Mouse (Mus musculus): ENCODE measurements around the gene Tceal9.

DNA sequence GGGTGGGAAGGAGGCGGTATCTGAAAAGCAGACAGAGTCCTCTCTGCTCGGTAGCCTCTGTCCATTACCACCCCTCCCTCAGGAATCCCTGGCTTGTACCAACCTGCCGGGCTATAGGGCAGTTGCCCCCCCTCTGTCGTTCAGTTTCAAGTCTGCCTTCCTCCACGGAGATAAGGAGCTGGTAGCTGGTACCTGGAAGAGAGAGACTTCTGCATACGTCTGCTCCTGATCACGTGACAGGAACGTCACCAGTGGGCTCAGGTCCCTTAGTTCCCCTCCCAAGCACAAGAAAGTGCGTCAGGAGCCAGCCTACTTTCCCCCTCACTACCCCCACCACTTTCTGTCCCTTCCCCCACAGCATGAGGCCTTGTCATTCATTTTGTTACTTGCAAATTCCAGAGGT is 41.2 kb upstream of the Tceal9 start, which contains the start of gene Tceal5:
- TF ChIP-seq CTCF (IDR thresholded peaks at IDR 0.05; ENCODE audit: extremely low read depth, insufficient read length, insufficient replicate concordance, low read depth, low read length) (no peak), POLR2A (IDR thresholded peaks at IDR 0.05; ENCODE audit: low read depth, low read length) (no peak)
